Mouse (Mus musculus) regulatory T cell (primary cell): ENCODE data around the gene Gjb1.

Source experiments
- in situ Hi-C: fragments of 300-600 bp; cut with MboI, MseI; formaldehyde crosslinking; loops from one replicate; pipeline ENCODE4 v1.15.1; 2025; ENCODE audit warnings: high pct_unique_total_duplicates

Gene Gjb1

GRCm38 (mm10) chrX:101396459-101396858 lies 20.3 kb downstream of the Gjb1 start:
- in situ Hi-C loops, result no loop called here

GRCm38 (mm10) chrX:101418946-101419724 lies 43.0 kb downstream of the Gjb1 start:
- in situ Hi-C loops, result loop anchor here (5.0 kb wide), 1 partner anchor 87 kb away; no protein-coding TSS in a partner anchor

GRCm38 (mm10) chrX:101419725-101420699 lies 43.8 kb downstream of the Gjb1 start:
- in situ Hi-C loops, result loop anchor here (5.0 kb wide), 1 partner anchor 88 kb away; no protein-coding TSS in a partner anchor

DNA sequence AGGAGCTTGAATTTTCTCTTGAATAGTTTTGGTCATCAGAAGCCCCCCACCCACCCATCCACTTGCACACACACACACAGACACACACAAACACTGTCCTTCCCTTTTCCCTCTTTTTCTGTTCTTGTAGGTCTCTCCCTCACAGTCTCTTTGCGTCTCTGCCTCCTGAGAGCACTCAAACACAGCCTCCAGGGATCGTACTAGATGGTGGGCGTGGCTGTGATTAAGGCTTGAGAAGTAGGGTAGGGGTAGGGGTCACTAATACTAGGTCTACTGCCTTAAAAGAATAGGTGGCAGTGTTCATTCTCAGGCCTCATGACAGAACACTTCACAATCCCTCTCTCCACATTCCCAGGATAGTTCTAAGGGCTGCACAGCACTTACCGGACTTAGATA lies 44.5 kb downstream of the Gjb1 start, which contains the start of gene Zmym3:
TSS of gene Zmym3 (minus strand) at position 150 of the 396 bp plus-strand sequence.
- in situ Hi-C loops, result no loop called here

- in situ Hi-C loops, result no loop called here
Observed at GRCm38 (mm10) chrX:101423462-101423861, 47.3 kb downstream of the Gjb1 start.

DNA sequence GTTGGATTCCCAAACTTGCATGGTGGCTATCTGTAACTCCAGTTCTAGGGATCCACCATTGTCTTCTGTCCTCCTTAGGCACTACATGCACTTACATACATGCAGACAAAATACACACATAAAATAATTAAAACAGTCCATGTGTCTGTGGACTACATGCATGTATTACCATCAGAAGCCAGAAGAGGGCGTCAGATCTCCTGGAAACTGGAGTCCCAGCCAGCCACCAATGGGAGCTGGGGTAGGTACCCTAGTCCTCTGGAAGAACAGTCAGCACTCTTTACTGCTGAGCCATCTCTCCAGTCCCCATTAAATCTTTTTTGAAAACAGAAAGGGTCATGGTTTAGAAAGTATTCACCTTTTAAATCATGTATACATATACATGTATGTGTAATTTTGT lies 51.6 kb downstream of the Gjb1 start:
- in situ Hi-C loops, result no loop called here

GRCm38 (mm10) chrX:101428785-101429141 lies 52.6 kb downstream of the Gjb1 start:
- in situ Hi-C loops, result no loop called here

DNA sequence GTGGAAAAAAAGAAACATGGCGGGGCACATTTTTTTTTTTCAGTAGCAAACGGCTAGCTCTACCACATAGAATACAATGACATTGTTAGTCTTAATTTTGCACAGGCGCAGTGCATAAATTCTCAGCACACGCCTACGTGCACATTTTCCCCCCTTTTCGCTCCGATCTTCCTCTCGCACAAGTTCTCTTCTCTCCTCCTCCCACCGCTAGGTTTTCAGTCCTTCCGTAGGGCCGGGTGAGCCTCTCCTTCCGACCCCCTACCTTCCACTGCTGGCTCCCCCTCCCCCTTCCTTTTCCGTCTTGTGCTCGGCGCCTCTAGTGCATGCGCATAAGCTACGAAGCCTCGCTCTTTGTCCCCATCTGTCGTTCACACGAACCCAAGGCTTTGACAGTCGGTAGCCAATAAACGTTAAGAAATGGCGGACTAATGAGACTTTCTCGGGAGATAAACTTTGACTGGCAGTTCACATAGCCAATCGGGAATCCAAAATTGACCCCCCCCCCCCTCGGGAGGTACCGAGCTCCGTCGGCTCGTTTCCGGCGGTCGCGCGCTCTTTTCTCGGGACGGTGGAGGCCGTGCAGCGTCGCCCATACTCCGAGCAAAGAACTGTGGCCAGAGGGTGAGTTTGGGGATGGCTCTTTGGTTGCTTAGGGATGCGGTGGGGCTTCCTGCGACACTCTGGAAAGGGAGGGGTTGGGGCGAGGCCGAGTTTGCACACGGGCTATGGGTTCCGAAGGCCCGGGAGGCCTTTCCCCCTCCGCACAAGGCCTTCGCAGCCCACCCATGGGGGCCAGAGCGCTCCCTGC lies 53.2 kb downstream of the Gjb1 start, which contains the start of gene Nono:
TSS of gene Nono (plus strand) at position 177 of the 808 bp plus-strand sequence.
- in situ Hi-C loops, result no loop called here

GRCm38 (mm10) chrX:101429976-101430375 lies 53.8 kb downstream of the Gjb1 start:
- in situ Hi-C loops, result no loop called here
